ENCODE assay signal across 8 mouse cellular contexts in the genomic region with DNA sequence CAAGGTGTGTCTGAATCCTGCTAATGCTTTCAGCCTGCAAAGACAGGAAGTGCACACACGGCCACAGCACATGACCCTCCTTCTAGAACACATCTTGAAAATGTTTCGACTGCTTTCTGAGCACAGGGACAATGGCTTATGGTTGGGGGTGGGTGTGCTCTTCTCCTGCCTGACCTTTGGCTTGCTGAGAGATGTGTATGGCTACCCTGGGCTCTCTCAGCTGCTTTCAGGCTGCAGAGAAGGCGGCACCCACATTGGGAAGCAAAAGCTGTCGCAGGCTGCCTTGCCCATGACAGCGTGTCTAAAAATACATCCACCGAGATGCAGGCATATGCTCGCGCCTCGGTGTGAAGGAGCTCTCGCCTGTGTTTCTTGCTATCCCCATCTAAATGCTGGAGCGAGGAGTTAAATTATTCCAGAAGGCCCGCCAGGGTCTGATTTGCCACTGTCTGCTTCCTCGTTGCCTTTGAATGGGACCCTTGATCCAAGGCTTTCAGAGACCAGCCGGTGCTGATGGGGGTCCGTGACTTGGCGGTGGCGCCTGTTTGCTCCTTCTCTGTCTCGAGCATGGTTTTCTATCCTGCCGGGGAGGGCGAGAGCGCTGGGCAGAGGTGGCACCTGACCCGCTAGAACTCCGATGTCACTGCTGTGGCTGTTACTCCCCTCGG.
DNase-seq lines count a peak whose midpoint lies in the region; ATAC-seq and TF ChIP-seq lines count a peak whose summit lies in the region.

No protein-coding gene starts in this region.

- TF ChIP-seq POLR2A in kidney, adult 2 months (IDR thresholded peaks at IDR 0.05; ENCODE audit: low read depth, low read length): no peak
- peak; percentile 89 for TF ChIP-seq POLR2A in cortical plate, adult 2 months (IDR thresholded peaks at IDR 0.05; ENCODE audit: extremely low read depth, insufficient read depth, low read length)
- TF ChIP-seq POLR2A in limb, embryonic 14.5 days (IDR thresholded peaks at IDR 0.05; ENCODE audit: borderline replicate concordance, extremely low read depth, insufficient read depth, insufficient read length): no peak

- no peak for ATAC-seq in intestine, embryonic 14.5 days (replicated peaks; ENCODE audit: low FRiP score, low TSS enrichment, low read depth)
- ATAC-seq in limb, embryonic 14.5 days (ENCODE audit: low FRiP score, low read depth): peak; percentile 49

- no peaks in the 10 kb centered on the region for H3K9me3 ChIP-seq in intestine, embryonic 14.5 days (ENCODE audit: control insufficient read depth, low read length)
- H3K9me3 ChIP-seq in limb, embryonic 14.5 days (ENCODE audit: control insufficient read depth, low read length): no peaks in the 10 kb centered on the region

- H3K27ac ChIP-seq in kidney, adult 2 months (ENCODE audit: insufficient read depth, low read depth, low read length): no peak overlapping the region
- peak overlapping the region; percentile 95 for H3K27ac ChIP-seq in cortical plate, adult 2 months (ENCODE audit: insufficient read depth, low read length)
- H3K27ac ChIP-seq in intestine, embryonic 14.5 days (ENCODE audit: low read depth): peak overlapping the region; percentile 4
- peak overlapping the region; percentile 85 for H3K27ac ChIP-seq in limb, embryonic 14.5 days (replicated peaks; ENCODE audit: low read depth, low read length)

- H3K9ac ChIP-seq in intestine, embryonic 14.5 days (ENCODE audit: low read length): 0 out of 2 replicates have a peak overlapping the region, but pooled peaks have one; percentile 3
- peak overlapping the region; percentile 59 for H3K9ac ChIP-seq in limb, embryonic 14.5 days (ENCODE audit: low read depth, low read length, severe bottlenecking)

- H3K4me2 ChIP-seq in intestine, embryonic 14.5 days (ENCODE audit: low read length): peak overlapping the region; percentile 49
- H3K4me2 ChIP-seq in limb, embryonic 14.5 days (replicated peaks; ENCODE audit: low read depth, low read length, severe bottlenecking): peak overlapping the region; percentile 73

- no peaks in the 10 kb centered on the region for H3K27me3 ChIP-seq in kidney, adult 2 months (replicated peaks; ENCODE audit: control insufficient read depth, insufficient read depth, low read length)
- H3K27me3 ChIP-seq in intestine, embryonic 14.5 days (replicated peaks; ENCODE audit: control insufficient read depth, insufficient read depth, low read length): no peaks in the 10 kb centered on the region
- no peaks in the 10 kb centered on the region for H3K27me3 ChIP-seq in limb, embryonic 14.5 days (ENCODE audit: control insufficient read depth, insufficient read depth, low read length)

- H3K4me3 ChIP-seq in kidney, adult 2 months (ENCODE audit: insufficient read depth, low read depth, low read length): peak overlapping the region; percentile 13; the same call in 1 of the 2 replicates
- peak overlapping the region; percentile 52 for H3K4me3 ChIP-seq in cortical plate, adult 2 months (ENCODE audit: insufficient read depth, low read length)
- peak overlapping the region; percentile 13; the same call in 1 of the 2 replicates for H3K4me3 ChIP-seq in intestine, embryonic 14.5 days (ENCODE audit: low read depth, low read length)
- peak overlapping the region; percentile 34 for H3K4me3 ChIP-seq in limb, embryonic 14.5 days (replicated peaks; ENCODE audit: low read length)

- DNase-seq in kidney, adult 2 months: no peak
- no peak for DNase-seq in kidney, adult 11 months
- DNase-seq in gastrocnemius, postnatal 10 days: peak; percentile 38
- peak; percentile 64 for DNase-seq in intestine, embryonic 14.5 days (ENCODE audit: low spot score)
- peak; percentile 22 for DNase-seq in limb, embryonic 14.5 days (ENCODE audit: low spot score)
- DNase-seq in retina, postnatal 1 day: peak; percentile 42
- DNase-seq in spleen, adult 12 weeks (ENCODE audit: low spot score): no peak

- no peak for TF ChIP-seq CTCF in kidney, adult 2 months (conservative IDR thresholded peaks at IDR 0.05; ENCODE audit: insufficient read depth, insufficient read length, low read depth, low read length)
- TF ChIP-seq CTCF in cortical plate, adult 2 months (IDR thresholded peaks at IDR 0.05; ENCODE audit: extremely low read depth, insufficient read depth, low read length): no peak

- H3K4me1 ChIP-seq in kidney, adult 2 months (ENCODE audit: control insufficient read depth, insufficient read depth, low read length): no peaks in the 10 kb centered on the region
- peaks cover 2% of the 10 kb centered on the region; the same call in 1 of the 2 replicates for H3K4me1 ChIP-seq in cortical plate, adult 2 months (ENCODE audit: control insufficient read depth, insufficient read depth, low read length)
- peaks cover 40% of the 10 kb centered on the region for H3K4me1 ChIP-seq in intestine, embryonic 14.5 days (replicated peaks; ENCODE audit: control insufficient read depth, insufficient read depth, low read length)
- H3K4me1 ChIP-seq in limb, embryonic 14.5 days (ENCODE audit: control insufficient read depth, insufficient read depth, low read length): peaks cover 38% of the 10 kb centered on the region

- WGBS in kidney, adult 2 months: 18% methylated on average over 24 of the region's 24 CpGs
- WGBS in intestine, embryonic 14.5 days: 14% methylated on average over 24 of the region's 24 CpGs
- WGBS in limb, embryonic 14.5 days: 10% methylated on average over 24 of the region's 24 CpGs

- H3K36me3 ChIP-seq in kidney, adult 2 months (ENCODE audit: control insufficient read depth, insufficient read depth, low read length): no peaks in the 10 kb centered on the region
- H3K36me3 ChIP-seq in intestine, embryonic 14.5 days (ENCODE audit: control insufficient read depth, insufficient read depth, low read length): no peaks in the 10 kb centered on the region
- no peaks in the 10 kb centered on the region for H3K36me3 ChIP-seq in limb, embryonic 14.5 days (ENCODE audit: control insufficient read depth, insufficient read depth, low read length)

Comparison
In these comparisons a context has a peak if more than half of its experiments do, and no peak if none do; other contexts are left out.
1. DNase-seq: peak in gastrocnemius, postnatal 10 days (single experiment), intestine, embryonic 14.5 days (single experiment), limb, embryonic 14.5 days (single experiment) and retina, postnatal 1 day (single experiment); none in kidney, adult 2 months (single experiment), kidney, adult 11 months (single experiment) and spleen, adult 12 weeks (single experiment).
2. Peak in every context shown above with its lines, with median percentiles within 50 percentile points of each other: H3K4me3 ChIP-seq.